Mouse (Mus musculus) midbrain, embryonic 13.5 days (tissue): ENCODE results near the gene Ppp4r4. TPM values are rescaled to one million over a fixed set of nuclear protein-coding genes. Genes with fewer than 3 reads are reported as not detected.
"Not testable (repeated sequence)": the region's sequence is repeated elsewhere in the genome, so short reads cannot be mapped to it uniquely, and the experiment has no call there.

ENCODE experiments used
- ATAC-seq: fragments of 200-750 bp; cut with Nextera tagmentation; 2 replicates; pipeline ENCODE4 v1.8.0; 2017; ENCODE audit warnings: mild to moderate bottlenecking, moderate TSS enrichment, moderate library complexity
- H3K27ac ChIP-seq: fragments of 300-500 bp; sonication (generic); 2 replicates; pipeline ENCODE4 v1.5.1; 2015; ENCODE audit warnings: inconsistent platforms, mild to moderate bottlenecking, moderate library complexity
- H3K27me3 ChIP-seq: fragments of 300-500 bp; sonication (generic); 2 replicates; pipeline ENCODE4 v1.6.1; 2015; ENCODE audit warnings: mild to moderate bottlenecking, inconsistent platforms
- H3K36me3 ChIP-seq: fragments of 300-500 bp; sonication (generic); 2 replicates; pipeline ENCODE4 v1.6.1; 2015; ENCODE audit warnings: mild to moderate bottlenecking, inconsistent platforms
- H3K4me1 ChIP-seq: fragments of 300-500 bp; sonication (generic); replicated peaks from 2 replicates; pipeline ENCODE4 v1.6.1; 2015; ENCODE audit warnings: inconsistent platforms
- H3K4me2 ChIP-seq: fragments of 300-500 bp; sonication (generic); replicated peaks from 2 replicates; pipeline ENCODE4 v1.6.1; 2015; ENCODE audit warnings: moderate library complexity, mild to moderate bottlenecking, inconsistent platforms
- H3K4me3 ChIP-seq: fragments of 300-500 bp; sonication (generic); replicated peaks from 2 replicates; pipeline ENCODE4 v1.5.1; 2015; ENCODE audit warnings: mild to moderate bottlenecking, inconsistent platforms
- H3K9ac ChIP-seq: fragments of 300-500 bp; sonication (generic); replicated peaks from 2 replicates; pipeline ENCODE4 v1.6.1; 2015; ENCODE audit warnings: mild to moderate bottlenecking, inconsistent platforms
- H3K9me3 ChIP-seq: fragments of 300-500 bp; sonication (generic); 2 replicates; pipeline ENCODE4 v1.6.1; 2016; ENCODE audit warnings: mild to moderate bottlenecking, inconsistent platforms
- WGBS: fragments of 180-500 bp; shearing (Covaris S2); methylation state at CpG from one replicate; pipeline ENCODE4 v1.1.7; 2015; 5-methylcytosine and 5-hydroxymethylcytosine counted together
- polyA plus RNA-seq: library from polyadenylated mRNA; unstranded; fragments of >200 nt; fragmentation: Nextera tagmentation; extraction: Ambion mirVana; gene quantifications from 2 replicates; pipeline ENCODE4 v1.2.1, GENCODE M21; 2015

The Ppp4r4 gene
- polyA plus RNA-seq: 2.0 and 2.2 TPM in 2 replicates

- peak; percentile 95 for ATAC-seq
Measured at GRCm38 (mm10) chr12:103532020-103532648, at the start of gene Ppp4r4. TSS of gene Ppp4r4 (plus strand) at chr12:103532283.

DNA sequence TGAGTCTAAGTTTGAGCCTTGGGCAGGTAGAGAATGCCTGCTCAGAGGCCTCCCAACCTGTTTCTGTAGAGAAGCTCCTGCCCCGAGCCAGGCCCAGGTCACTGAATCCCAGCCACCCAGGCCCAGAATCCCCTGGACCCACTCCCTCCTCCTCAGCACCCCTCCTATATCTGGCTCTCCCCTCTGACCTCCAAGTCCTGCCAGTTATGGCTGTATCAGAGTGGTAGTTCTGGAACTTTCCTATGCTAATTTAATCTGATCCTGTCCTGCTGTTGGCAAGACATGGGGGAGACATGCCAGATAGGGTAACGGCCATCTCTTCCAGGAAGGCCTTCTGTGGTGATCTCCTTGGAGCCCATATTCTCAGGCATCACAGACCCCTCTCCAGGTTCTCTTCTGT lies 49.3 kb upstream of the Ppp4r4 start:
- Histone ChIP-seq H3K27me3 (no peaks in the 10 kb centered on the region), H3K9ac (no peak overlapping the region), H3K4me1 (no peaks in the 10 kb centered on the region), H3K27ac (no peak overlapping the region), H3K36me3 (no peaks in the 10 kb centered on the region), H3K4me3 (no peak overlapping the region), H3K9me3 (no peaks in the 10 kb centered on the region), H3K4me2 (no peak overlapping the region)
- 91% methylated on average over 2 of the region's 2 CpGs for WGBS
- no peak for ATAC-seq

More at GRCm38 (mm10) chr12:103532020-103532648, at the start of gene Ppp4r4:
- H3K4me1 ChIP-seq: peaks cover 7% of the 10 kb centered on the region
- under 1% methylated on average over 71 of the region's 74 CpGs for WGBS
- H3K36me3 ChIP-seq: no peaks in the 10 kb centered on the region
- peak within 1 kb of the TSS; percentile 69 for H3K27ac ChIP-seq
- H3K4me3 ChIP-seq: peak within 1 kb of the TSS; percentile 72
- H3K9me3 ChIP-seq: no peaks in the 10 kb centered on the region
- peak within 1 kb of the TSS; percentile 81 for H3K9ac ChIP-seq
- H3K4me2 ChIP-seq: peak within 1 kb of the TSS; percentile 90
- peaks cover 12% of the 10 kb centered on the region; the same call in 1 of the 2 replicates for H3K27me3 ChIP-seq

DNA sequence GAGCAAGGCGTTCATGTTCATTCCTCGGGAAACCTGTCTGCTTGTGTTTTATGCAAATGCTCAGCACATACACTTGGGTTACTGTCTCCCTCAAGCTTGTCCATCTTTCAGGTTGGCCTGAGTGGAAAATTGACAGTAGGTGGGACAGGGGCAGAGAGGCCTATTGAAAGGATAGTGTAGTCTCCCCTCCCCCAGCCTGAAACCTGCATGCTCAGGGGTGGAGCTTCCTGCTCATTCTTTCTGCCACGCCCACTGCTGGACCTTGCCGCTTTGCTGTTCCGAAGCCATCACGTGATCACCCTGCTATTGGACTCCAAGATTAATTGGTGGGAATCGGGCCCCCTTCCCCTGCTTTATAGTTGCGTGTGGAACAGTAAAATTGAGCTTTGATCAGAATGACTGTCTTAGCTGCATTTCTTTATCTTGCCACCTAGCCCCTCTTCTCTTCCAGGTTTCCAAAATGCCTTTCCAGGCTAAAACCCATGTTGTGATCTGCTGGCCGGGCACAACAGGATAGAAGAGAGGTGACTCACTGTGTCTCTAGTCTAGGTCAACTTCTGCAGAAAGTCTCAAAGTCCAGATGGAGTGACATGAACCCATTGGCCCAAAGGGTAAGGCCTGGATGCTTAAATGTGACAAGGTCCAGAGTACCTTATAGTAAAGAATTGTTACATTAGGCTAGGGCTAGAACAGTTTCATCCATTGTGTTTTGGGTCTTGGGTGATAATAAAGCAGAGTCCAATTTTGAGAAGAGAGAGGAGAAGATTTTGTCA lies 47.7 kb upstream of the Ppp4r4 start:
- not testable (repeated sequence) for H3K4me2 ChIP-seq, H3K9ac ChIP-seq, H3K4me3 ChIP-seq, ATAC-seq, H3K4me1 ChIP-seq, H3K27ac ChIP-seq, H3K27me3 ChIP-seq, H3K36me3 ChIP-seq, H3K9me3 ChIP-seq
- 69% methylated on average over 9 of the region's 9 CpGs for WGBS

DNA sequence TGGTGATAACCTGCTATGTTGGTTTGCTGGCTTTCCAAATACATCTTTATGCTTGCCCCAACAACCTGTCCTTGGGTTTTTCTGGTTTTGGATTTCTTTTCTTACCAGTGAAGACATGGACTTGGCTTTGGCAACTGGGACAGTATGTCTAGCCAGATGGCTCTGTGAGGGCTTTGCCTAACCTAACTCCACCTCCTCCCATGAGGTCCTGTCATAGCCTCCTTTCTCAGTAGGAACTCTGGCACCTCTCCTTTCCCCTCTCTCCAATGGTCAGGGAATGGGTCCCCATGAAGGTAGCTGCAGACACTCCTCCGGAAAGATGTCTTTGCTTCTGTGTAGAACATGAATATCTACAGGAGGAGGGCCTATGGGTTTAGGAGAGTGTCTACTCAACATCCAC lies 45.4 kb upstream of the Ppp4r4 start:
- whole genome bisulfite sequencing: 86% methylated on average over 1 of the region's 1 CpGs
- no peak overlapping the region for H3K4me2 ChIP-seq
- no peaks in the 10 kb centered on the region for H3K36me3 ChIP-seq
- H3K9me3 ChIP-seq: no peaks in the 10 kb centered on the region
- H3K9ac ChIP-seq: no peak overlapping the region
- H3K27me3 ChIP-seq: no peaks in the 10 kb centered on the region
- ATAC-seq: no peak
- H3K27ac ChIP-seq: no peak overlapping the region
- H3K4me1 ChIP-seq: no peaks in the 10 kb centered on the region
- H3K4me3 ChIP-seq: no peak overlapping the region

GRCm38 (mm10) chr12:103487276-103487675 lies 44.8 kb upstream of the Ppp4r4 start:
- Histone ChIP-seq H3K4me1 (no peaks in the 10 kb centered on the region), H3K9me3 (no peaks in the 10 kb centered on the region), H3K27ac (no peak overlapping the region), H3K4me3 (no peak overlapping the region), H3K36me3 (no peaks in the 10 kb centered on the region), H3K9ac (no peak overlapping the region), H3K27me3 (no peaks in the 10 kb centered on the region), H3K4me2 (no peak overlapping the region)
- 73% methylated on average over 4 of the region's 4 CpGs for WGBS
- ATAC-seq: no peak

DNA sequence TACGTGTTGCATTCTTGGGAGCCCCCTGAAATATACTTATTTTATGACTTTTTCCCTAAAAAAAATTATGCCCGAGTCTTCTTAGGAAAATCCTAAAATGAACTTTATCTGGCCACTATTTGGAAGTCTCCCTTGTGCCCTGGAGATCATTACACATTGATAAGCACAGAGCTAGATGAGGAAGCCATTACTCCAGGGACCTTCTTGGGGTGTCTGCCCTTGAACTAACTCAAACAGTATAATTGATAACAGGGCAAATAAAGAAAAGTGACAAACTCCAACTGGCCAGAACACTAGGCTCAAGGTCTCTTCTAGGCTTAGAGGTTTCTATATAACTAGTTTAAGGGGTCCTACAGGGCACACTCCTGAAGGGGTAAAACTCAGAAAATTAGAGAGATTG lies 44.3 kb upstream of the Ppp4r4 start:
- H3K9ac ChIP-seq: no peak overlapping the region
- H3K27ac ChIP-seq: no peak overlapping the region
- H3K4me1 ChIP-seq: no peaks in the 10 kb centered on the region
- no peak for ATAC-seq
- H3K27me3 ChIP-seq: no peaks in the 10 kb centered on the region
- H3K36me3 ChIP-seq: no peaks in the 10 kb centered on the region
- WGBS: 73% methylated on average over 2 of the region's 2 CpGs
- no peak overlapping the region for H3K4me2 ChIP-seq
- H3K4me3 ChIP-seq: no peak overlapping the region
- H3K9me3 ChIP-seq: no peaks in the 10 kb centered on the region

GRCm38 (mm10) chr12:103491091-103491730 lies 40.9 kb upstream of the Ppp4r4 start:
- no peaks in the 10 kb centered on the region for H3K36me3 ChIP-seq
- 83% methylated on average over 3 of the region's 3 CpGs for WGBS
- H3K9ac ChIP-seq: no peak overlapping the region
- no peak overlapping the region for H3K4me3 ChIP-seq
- H3K27me3 ChIP-seq: no peaks in the 10 kb centered on the region
- no peak for ATAC-seq
- no peak overlapping the region for H3K27ac ChIP-seq
- no peak overlapping the region for H3K4me2 ChIP-seq
- no peaks in the 10 kb centered on the region for H3K9me3 ChIP-seq
- H3K4me1 ChIP-seq: no peaks in the 10 kb centered on the region

- Histone ChIP-seq H3K9me3 (no peaks in the 10 kb centered on the region), H3K27ac (no peak overlapping the region), H3K36me3 (no peaks in the 10 kb centered on the region), H3K4me3 (no peak overlapping the region), H3K4me2 (no peak overlapping the region), H3K9ac (no peak overlapping the region), H3K4me1 (no peaks in the 10 kb centered on the region), H3K27me3 (no peaks in the 10 kb centered on the region)
- WGBS: 43% methylated on average over 5 of the region's 5 CpGs
- no peak for ATAC-seq
Measured at GRCm38 (mm10) chr12:103492767-103493166, 39.3 kb upstream of the Ppp4r4 start.

DNA sequence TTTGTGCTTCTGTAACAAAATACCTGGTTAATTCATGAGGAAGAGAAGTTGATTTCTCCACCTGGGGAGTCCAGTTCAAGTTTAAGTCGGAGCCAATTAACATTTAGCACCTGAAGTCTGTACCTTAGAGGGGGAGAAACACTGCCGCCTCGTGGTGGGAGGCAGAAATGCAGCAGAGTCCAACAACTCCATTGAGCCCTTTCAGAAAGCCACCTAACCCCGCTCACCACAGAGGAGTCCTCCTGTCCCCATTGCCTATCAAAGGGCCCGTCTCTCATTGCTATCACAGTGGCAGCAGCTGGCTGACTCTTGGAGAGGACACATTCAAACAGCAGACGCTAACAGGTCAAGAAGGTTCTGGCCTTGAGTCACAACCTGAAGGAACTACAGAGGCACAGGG lies 37.6 kb upstream of the Ppp4r4 start:
- Histone ChIP-seq H3K36me3 (no peaks in the 10 kb centered on the region), H3K4me2 (no peak overlapping the region), H3K4me3 (no peak overlapping the region), H3K27me3 (no peaks in the 10 kb centered on the region), H3K4me1 (no peaks in the 10 kb centered on the region), H3K9ac (no peak overlapping the region), H3K27ac (no peak overlapping the region), H3K9me3 (no peaks in the 10 kb centered on the region)
- no peak for ATAC-seq
- WGBS: 29% methylated on average over 6 of the region's 6 CpGs

- 83% methylated on average over 5 of the region's 5 CpGs for WGBS
- no peak for ATAC-seq
Measured at GRCm38 (mm10) chr12:103498768-103499167, 33.3 kb upstream of the Ppp4r4 start.

DNA sequence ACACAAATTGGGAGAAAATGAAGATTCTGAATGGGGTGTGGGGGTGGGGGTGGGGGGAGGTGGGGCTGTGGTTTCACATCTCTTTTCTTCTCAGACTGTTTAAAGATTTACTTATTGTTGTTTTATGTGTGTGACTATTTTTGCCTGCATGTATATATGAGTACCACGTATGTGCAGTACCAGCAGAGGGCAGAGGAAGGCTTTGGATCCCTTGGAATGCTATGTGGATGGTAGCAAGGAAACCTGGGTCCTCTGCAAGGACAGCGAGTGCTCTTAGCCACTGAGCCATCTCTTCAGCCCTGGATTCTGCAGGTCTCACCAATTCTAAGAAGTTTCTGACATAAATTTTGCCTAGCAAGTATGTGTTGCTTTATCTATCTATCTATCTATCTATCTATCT lies 32.8 kb upstream of the Ppp4r4 start:
- H3K9ac ChIP-seq: no peak overlapping the region
- ATAC-seq: no peak
- no peak overlapping the region for H3K4me2 ChIP-seq
- WGBS: 82% methylated on average over 2 of the region's 2 CpGs
- H3K27ac ChIP-seq: no peak overlapping the region
- no peaks in the 10 kb centered on the region for H3K9me3 ChIP-seq
- no peaks in the 10 kb centered on the region for H3K4me1 ChIP-seq
- no peak overlapping the region for H3K4me3 ChIP-seq
- no peaks in the 10 kb centered on the region for H3K36me3 ChIP-seq
- H3K27me3 ChIP-seq: no peaks in the 10 kb centered on the region

More at GRCm38 (mm10) chr12:103498768-103499167, 33.3 kb upstream of the Ppp4r4 start:
- no peak overlapping the region for H3K27ac ChIP-seq
- H3K9me3 ChIP-seq: no peaks in the 10 kb centered on the region
- no peak overlapping the region for H3K4me3 ChIP-seq
- no peaks in the 10 kb centered on the region for H3K36me3 ChIP-seq
- no peak overlapping the region for H3K9ac ChIP-seq
- H3K27me3 ChIP-seq: no peaks in the 10 kb centered on the region
- H3K4me1 ChIP-seq: no peaks in the 10 kb centered on the region
- H3K4me2 ChIP-seq: no peak overlapping the region

- H3K36me3 ChIP-seq: no peaks in the 10 kb centered on the region
- H3K27ac ChIP-seq: no peak overlapping the region
- no peak overlapping the region for H3K4me2 ChIP-seq
- ATAC-seq: no peak
- no peaks in the 10 kb centered on the region for H3K9me3 ChIP-seq
- 0 out of 2 replicates have a peak, but pooled peaks cover under 1% of the 10 kb centered on the region for H3K4me1 ChIP-seq
- H3K27me3 ChIP-seq: no peaks in the 10 kb centered on the region
- no peak overlapping the region for H3K9ac ChIP-seq
- no peak overlapping the region for H3K4me3 ChIP-seq
- 78% methylated on average over 3 of the region's 3 CpGs for WGBS
Measured at GRCm38 (mm10) chr12:103503300-103503699, 28.8 kb upstream of the Ppp4r4 start.
